Mouse (Mus musculus): Measurements from ENCODE around the gene Ripk1. TPM values are rescaled to one million over a fixed set of nuclear protein-coding genes. Genes with fewer than 3 reads are reported as not detected.

Gene Ripk1
- total RNA-seq, 2 experiments from 2014 or later, result 4.3 to 4.4 TPM

- DNase-seq, result peak; percentile 92
These were observed 75.5 kb downstream of the Ripk1 start, which contains the start of gene Tubb2a for GRCm38 (mm10) chr13:34077492-34078271. TSS of gene Tubb2a (minus strand) at chr13:34078007.

- no peak for DNase-seq
These were observed 76.5 kb downstream of the Ripk1 start for GRCm38 (mm10) chr13:34078500-34079280.

- no peak for DNase-seq
These were observed 77.6 kb downstream of the Ripk1 start for GRCm38 (mm10) chr13:34079801-34080200.

GRCm38 (mm10) chr13:34081926-34082325, 79.8 kb downstream of the Ripk1 start:
- no peak for DNase-seq

- peak; percentile 76 for DNase-seq
These were observed 82.0 kb downstream of the Ripk1 start for GRCm38 (mm10) chr13:34084026-34084750.

Other genes starting within 250 kb of the Ripk1 start
- gene Serpinb6e, start 159.0 kb upstream of the Ripk1 start, total RNA-seq (2021), result not detected
- gene Serpinb6c, start 96.7 kb upstream of the Ripk1 start, total RNA-seq (2021), result under 1 TPM in 1 of 2 experiments, not detected in 1; 0.20 TPM
- gene Nqo2, start 37.7 kb upstream of the Ripk1 start, total RNA-seq (2021), result 10 to 100 TPM; 14.6 to 15.6 TPM
- gene Serpinb6a, start 431 bp downstream of the Ripk1 start, total RNA-seq (2021), result 10 to 100 TPM; 90.9 to 96.4 TPM
- gene Bphl, start 35.2 kb downstream of the Ripk1 start, total RNA-seq (2021), result 10 to 100 TPM; 23.7 TPM
- 10 to 100 TPM; 13.6 to 14.8 TPM for gene Tubb2a, start 75.6 kb downstream of the Ripk1 start, total RNA-seq (2021)
- gene Tubb2b, start 128.1 kb downstream of the Ripk1 start, total RNA-seq (2021), result 1 to 10 TPM; 2.3 to 3.6 TPM
- 10 to 100 TPM; 15.9 to 16.2 TPM for gene Psmg4, start 160.6 kb downstream of the Ripk1 start, total RNA-seq (2021)